Mouse (Mus musculus) megakaryocyte progenitor cell, adult 5-6 weeks (primary cell): ENCODE data around the gene Pltp. TPM values are rescaled to one million over a fixed set of nuclear protein-coding genes. Genes with fewer than 3 reads are reported as not detected.

Experiments
- ATAC-seq: replicated peaks from 2 replicates; pipeline ENCODE4 v1.8.0; 2016; ENCODE audit warnings: mild to moderate bottlenecking, moderate TSS enrichment, inconsistent platforms; ENCODE audit not compliant: poor library complexity
- total RNA-seq, 2 experiments: library from RNA; stranded (forward) in 1 of 2; stranded (reverse) in 1 of 2; fragments of 157-497, 149-512 nt in 1 of 2; fragments of 200-1000 nt in 1 of 2; gene quantifications; 2 replicates each; pipeline versions ENCODE4 v1.2.3 to v1.2.4; 2015 to 2017

Pltp gene
- total RNA-seq (2015) (0.10 TPM in 1 of 2 replicates, not detected in the other), total RNA-seq (2017) (not detected in 2 replicates)

- peak; percentile 62 for ATAC-seq
Observed at GRCm38 (mm10) chr2:164857101-164857821, at the start of gene Pltp. TSS of gene Pltp (minus strand) at chr2:164857711.

DNA sequence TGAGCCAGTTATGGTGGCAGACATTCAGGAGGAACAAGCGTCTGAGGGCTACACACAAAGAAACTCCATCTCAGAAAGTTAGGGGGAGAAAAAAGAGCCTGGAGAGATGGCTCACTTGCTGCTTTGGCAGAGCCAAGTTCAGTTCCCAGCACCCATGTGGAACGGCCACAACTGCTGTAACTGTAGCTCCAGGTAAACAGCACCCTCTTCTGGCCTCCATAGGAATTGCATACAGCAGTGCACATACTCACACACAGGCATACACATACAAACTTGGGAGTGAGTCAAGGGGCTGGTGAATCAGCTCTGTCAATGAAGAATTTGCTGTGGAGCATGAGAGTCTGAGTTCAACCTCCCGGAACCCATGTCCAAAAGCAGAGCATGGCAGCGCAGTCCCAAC lies 48.6 kb upstream of the Pltp start:
- ATAC-seq = no peak

- ATAC-seq = no peak
Observed at GRCm38 (mm10) chr2:164903496-164903895, 46.0 kb upstream of the Pltp start.

- no peak for ATAC-seq
Observed at GRCm38 (mm10) chr2:164901380-164901779, 43.9 kb upstream of the Pltp start.

- ATAC-seq = no peak
Observed at GRCm38 (mm10) chr2:164899723-164900459, 42.4 kb upstream of the Pltp start.

GRCm38 (mm10) chr2:164899034-164899433 lies 41.5 kb upstream of the Pltp start:
- ATAC-seq = no peak

- no peak for ATAC-seq
Observed at GRCm38 (mm10) chr2:164898008-164898407, 40.5 kb upstream of the Pltp start.

- no peak for ATAC-seq
Observed at GRCm38 (mm10) chr2:164895885-164896284, 38.4 kb upstream of the Pltp start.

GRCm38 (mm10) chr2:164894644-164895043 lies 37.1 kb upstream of the Pltp start:
- no peak for ATAC-seq

- no peak for ATAC-seq
Observed at GRCm38 (mm10) chr2:164894048-164894447, 36.5 kb upstream of the Pltp start.

GRCm38 (mm10) chr2:164892696-164893216 lies 35.2 kb upstream of the Pltp start:
- ATAC-seq = no peak

- ATAC-seq = no peak
Observed at GRCm38 (mm10) chr2:164891908-164892695, 34.6 kb upstream of the Pltp start.

DNA sequence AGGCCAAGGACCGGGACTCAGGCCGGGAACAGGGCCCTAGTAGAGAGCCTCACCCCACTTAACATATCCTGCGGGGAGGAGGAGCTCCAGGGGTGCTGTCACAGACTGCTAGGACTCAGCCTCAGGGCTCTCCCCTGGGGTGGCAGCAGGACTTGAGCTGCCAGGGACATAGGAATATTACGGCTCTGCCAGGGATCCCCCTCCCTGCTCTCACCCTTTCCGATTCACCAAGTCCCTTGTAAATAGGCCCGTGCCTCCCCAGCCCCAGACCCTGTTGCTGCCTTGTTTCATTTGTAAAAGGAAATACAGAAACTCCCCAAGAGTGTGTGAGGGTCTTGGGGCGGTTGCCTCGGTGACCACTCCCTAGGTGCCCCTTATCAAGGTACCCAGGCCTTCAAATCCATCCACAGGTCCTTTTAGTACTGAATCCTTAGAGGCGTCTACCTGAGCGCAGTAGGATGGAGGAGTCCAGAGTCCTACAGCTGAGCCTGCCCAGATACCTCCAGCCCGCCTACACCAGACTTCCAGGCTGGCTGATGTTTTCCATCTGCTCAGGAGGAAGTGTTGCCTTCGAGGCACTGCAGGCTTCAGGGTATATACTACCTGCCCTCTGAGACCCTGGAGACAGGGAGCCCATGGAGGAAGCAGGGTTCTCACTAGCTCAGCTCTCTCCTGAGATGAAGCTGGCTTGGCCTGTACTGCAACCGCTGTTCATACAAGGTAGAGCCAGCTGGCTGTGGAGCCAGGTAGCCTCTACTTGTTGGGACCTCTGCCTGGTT lies 33.7 kb upstream of the Pltp start:
- no peak for ATAC-seq

- ATAC-seq = no peak
Observed at GRCm38 (mm10) chr2:164890411-164891049, 33.0 kb upstream of the Pltp start.

DNA sequence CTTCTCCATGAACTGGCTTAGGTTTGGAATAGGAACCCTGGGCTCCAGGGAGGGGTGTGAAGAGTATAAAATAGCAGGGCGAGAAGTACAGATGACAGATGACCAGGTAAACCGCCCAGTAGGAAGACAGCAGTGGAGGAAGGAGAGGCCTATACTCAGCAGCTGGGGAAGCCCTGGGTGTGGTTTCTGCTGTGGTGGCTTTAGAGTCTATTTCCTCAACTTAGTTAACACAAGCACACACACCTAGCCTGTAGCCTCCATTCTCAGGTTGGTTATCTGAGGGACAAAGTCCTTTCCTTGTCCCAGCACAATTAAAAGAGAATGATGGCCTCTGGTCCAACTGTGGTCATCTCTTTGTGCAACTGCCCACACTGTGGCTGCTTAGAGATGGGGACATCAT lies 32.4 kb upstream of the Pltp start:
- ATAC-seq = no peak

DNA sequence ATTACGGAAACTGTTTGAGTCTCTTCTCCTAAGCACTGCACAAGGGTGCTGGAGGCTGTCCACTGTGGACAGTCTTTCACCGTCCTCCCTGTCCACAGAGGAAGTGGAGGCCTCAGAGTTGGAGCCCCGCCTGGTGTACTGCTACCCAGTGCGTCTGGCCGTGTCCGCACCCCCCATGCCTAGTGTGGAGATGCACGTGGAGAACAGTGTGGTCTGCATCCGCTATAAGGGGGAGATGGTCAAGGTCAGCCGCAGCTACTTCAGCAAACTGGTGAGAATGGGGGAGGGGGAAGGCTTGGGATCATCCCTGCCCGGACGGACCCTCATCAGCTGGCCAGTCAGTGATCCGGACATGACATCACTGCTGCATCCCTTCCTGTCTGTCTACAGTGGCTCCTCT lies 31.5 kb upstream of the Pltp start:
- ATAC-seq = no peak

- ATAC-seq = no peak
Observed at GRCm38 (mm10) chr2:164886617-164887016, 29.1 kb upstream of the Pltp start.

- no peak for ATAC-seq
Observed at GRCm38 (mm10) chr2:164885788-164886187, 28.3 kb upstream of the Pltp start.

DNA sequence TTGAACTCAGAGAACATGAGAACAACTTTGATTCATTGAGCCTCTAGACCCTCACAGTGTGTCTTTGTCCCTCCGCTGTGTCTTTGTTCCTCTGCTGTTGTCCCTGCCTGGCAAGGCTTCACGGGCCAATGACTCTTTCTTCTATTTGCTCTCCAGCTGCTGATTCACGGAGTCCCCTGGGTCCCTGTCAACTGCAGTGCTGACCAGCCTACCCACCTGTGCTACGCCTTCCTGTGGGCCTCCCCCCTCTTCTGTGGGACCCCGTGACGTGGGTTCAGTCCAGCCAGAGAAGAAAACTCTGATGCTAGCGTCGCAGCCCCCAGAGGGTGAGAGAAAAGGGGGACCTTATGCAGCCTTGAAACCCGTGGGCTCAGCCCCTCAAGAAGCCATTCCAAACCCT lies 25.1 kb upstream of the Pltp start:
- ATAC-seq = no peak
